In the genomic region with DNA sequence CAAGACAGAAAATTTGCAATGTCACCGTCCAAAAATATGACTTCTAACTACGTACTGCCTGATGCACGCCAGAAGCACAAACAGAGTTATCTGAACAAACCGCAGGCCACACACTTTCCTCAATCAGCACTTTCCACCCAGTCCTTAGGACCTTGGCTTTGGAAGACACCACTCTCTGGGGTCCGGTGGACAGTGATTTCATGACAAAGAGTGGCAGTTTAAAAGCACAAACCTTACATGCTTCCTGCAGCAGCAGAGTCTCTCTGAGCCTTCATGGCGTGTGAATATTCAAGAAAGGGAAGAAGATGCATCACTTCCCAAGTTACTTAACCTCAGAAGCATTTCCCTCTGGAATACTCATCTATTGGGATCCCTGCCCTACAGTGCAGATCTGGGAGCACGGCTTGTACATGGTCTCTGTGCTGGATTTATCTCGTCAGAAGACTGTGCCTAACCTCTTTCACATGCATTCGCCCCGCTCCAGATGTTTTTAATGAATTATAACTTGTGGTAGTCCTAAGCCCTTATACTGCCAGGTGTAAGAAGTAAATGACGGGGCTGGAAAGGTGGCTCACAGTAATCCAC, we compare ENCODE assay signal across 27 mouse cellular contexts. TPM values are rescaled to one million over a fixed set of nuclear protein-coding genes. Genes with fewer than 3 reads are reported as not detected.
A peak's percentile ranks its signal among the peaks of the same experiment; 100 is the strongest.
DNase-seq lines count a peak whose midpoint lies in the region; ATAC-seq and TF ChIP-seq lines count a peak whose summit lies in the region.
"Had no signal": no experiment of that assay in that cellular context is flagged by ENCODE, and none has a peak within 500 bp of the region (broad histone marks: within the 10 kb centered on the region; RNA-seq: fewer than 3 reads in every experiment).

No protein-coding gene starts in this region.

- intact Hi-C loops in heart, postnatal 14 days (cut with DNase I) = no loop called here
- intact Hi-C loops in left cerebral cortex, postnatal 10 days (cut with DNase I) = no loop called here

- no peaks in the 10 kb centered on the region for H3K9me3 ChIP-seq in lung, postnatal 0 days (ENCODE audit: low read length)
- no peaks in the 10 kb centered on the region for H3K9me3 ChIP-seq in forebrain, embryonic 15.5 days
- H3K9me3 ChIP-seq: embryonic facial prominence, embryonic 13.5 days; forebrain, embryonic 13.5 days; heart, embryonic 15.5 days; hindbrain, embryonic 13.5 days; limb, embryonic 13.5 days; midbrain, embryonic 12.5 days had no signal

- H3K4me2 ChIP-seq in lung, postnatal 0 days (replicated peaks; ENCODE audit: low read depth, low read length) = no peak overlapping the region
- no peak overlapping the region for H3K4me2 ChIP-seq in forebrain, embryonic 15.5 days (replicated peaks)
- H3K4me2 ChIP-seq: embryonic facial prominence, embryonic 13.5 days; forebrain, embryonic 13.5 days; heart, embryonic 15.5 days; hindbrain, embryonic 13.5 days; limb, embryonic 13.5 days; lung, embryonic 14.5 days; midbrain, embryonic 12.5 days had no signal

- TF ChIP-seq EP300 in lung, postnatal 0 days (IDR thresholded peaks at IDR 0.05) = no peak

- H3K36me3 ChIP-seq in lung, postnatal 0 days (ENCODE audit: insufficient read depth, low read length) = no peaks in the 10 kb centered on the region
- no peaks in the 10 kb centered on the region for H3K36me3 ChIP-seq in forebrain, embryonic 15.5 days
- H3K36me3 ChIP-seq: embryonic facial prominence, embryonic 13.5 days; heart, embryonic 15.5 days; hindbrain, embryonic 13.5 days; limb, embryonic 13.5 days; midbrain, embryonic 12.5 days had no signal

- WGBS in lung, postnatal 0 days = 65% methylated on average over 11 of the region's 11 CpGs
- 91% methylated on average over 11 of the region's 11 CpGs for WGBS in forebrain, embryonic 15.5 days

- no peak overlapping the region for H3K4me3 ChIP-seq in lung, postnatal 0 days (ENCODE audit: low read depth, low read length)
- no peak overlapping the region for H3K4me3 ChIP-seq in forebrain, embryonic 15.5 days
- H3K4me3 ChIP-seq: embryonic facial prominence, embryonic 13.5 days; forebrain, embryonic 13.5 days; heart, embryonic 15.5 days; hindbrain, embryonic 13.5 days; limb, embryonic 13.5 days; midbrain, embryonic 12.5 days had no signal

- no peak overlapping the region for H3K9ac ChIP-seq in lung, postnatal 0 days (replicated peaks; ENCODE audit: low read depth)
- no peak overlapping the region for H3K9ac ChIP-seq in forebrain, embryonic 15.5 days (replicated peaks)
- H3K9ac ChIP-seq: embryonic facial prominence, embryonic 13.5 days; forebrain, embryonic 13.5 days; heart, embryonic 15.5 days; hindbrain, embryonic 13.5 days; limb, embryonic 13.5 days; liver, embryonic 14.5 days; lung, embryonic 14.5 days; midbrain, embryonic 12.5 days had no signal

- peak; percentile 68 for DNase-seq in heart, adult 8-10 months (ENCODE audit: low spot score)
- no peak for DNase-seq in heart, postnatal 4 days
- DNase-seq in lung, postnatal 0 days (ENCODE audit: low spot score) = no peak
- DNase-seq in lung, postnatal 4 days = no peak
- DNase-seq in heart, postnatal 14 days = peak; percentile 13 to 31
- no peak for DNase-seq in left cerebral cortex, postnatal 10 days (ENCODE audit: extremely low spot score in 1 of 2, low spot score in 2 of 2)
- DNase-seq: adrenal gland, adult 2 months; cerebellum, adult 2 months; cerebellum, postnatal 25 days; embryo, embryonic 11 days; gastrocnemius, postnatal 25 days; kidney, adult 2 months; kidney, postnatal 10 days; lung, embryonic 14.5 days; right cerebral cortex, postnatal 14 days; spleen, adult 18-20 months had no signal

- no peak for ATAC-seq in lung, postnatal 0 days
- ATAC-seq in forebrain, embryonic 15.5 days (replicated peaks) = no peak
- ATAC-seq: forebrain, embryonic 13.5 days had no signal

- peaks cover 4% of the 10 kb centered on the region; the same call in 1 of the 2 replicates for H3K4me1 ChIP-seq in lung, postnatal 0 days (ENCODE audit: insufficient read depth, low read depth, low read length)
- H3K4me1 ChIP-seq in forebrain, embryonic 15.5 days = no peaks in the 10 kb centered on the region
- H3K4me1 ChIP-seq: forebrain, embryonic 13.5 days; hindbrain, embryonic 13.5 days; midbrain, embryonic 12.5 days had no signal

- H3K27ac ChIP-seq in lung, postnatal 0 days (ENCODE audit: low read length) = 0 out of 2 replicates have a peak overlapping the region, but pooled peaks have one; percentile 27
- no peak overlapping the region for H3K27ac ChIP-seq in forebrain, embryonic 15.5 days (replicated peaks)
- H3K27ac ChIP-seq: embryonic facial prominence, embryonic 13.5 days; forebrain, embryonic 13.5 days; heart, embryonic 15.5 days; hindbrain, embryonic 13.5 days; limb, embryonic 13.5 days; liver, embryonic 14.5 days; midbrain, embryonic 12.5 days had no signal

- H3K27me3 ChIP-seq in lung, postnatal 0 days (replicated peaks; ENCODE audit: insufficient read depth, low read length) = no peaks in the 10 kb centered on the region
- no peaks in the 10 kb centered on the region for H3K27me3 ChIP-seq in forebrain, embryonic 15.5 days
- H3K27me3 ChIP-seq: embryonic facial prominence, embryonic 13.5 days; forebrain, embryonic 13.5 days; heart, embryonic 15.5 days; hindbrain, embryonic 13.5 days; limb, embryonic 13.5 days; midbrain, embryonic 12.5 days had no signal

- no peak for TF ChIP-seq CTCF in lung, postnatal 0 days (IDR thresholded peaks at IDR 0.05)

RNA-seq across cellular contexts. Expression of gene Stard13, which starts 49.9 kb away (rescaled TPM):
- 10 to 100 TPM; 24.3 to 29.4 (median 27.4) TPM for total RNA-seq in heart, adult 8-10 months (2022)
- 10 to 100 TPM; 20.1 to 20.8 TPM for total RNA-seq in heart, postnatal 4 days (2021)
- polyA plus RNA-seq in lung, postnatal 0 days (2015; fragmentation: Nextera tagmentation; extraction: Ambion mirVana) = 19.1 and 20.8 TPM in 2 replicates
- total RNA-seq in heart, postnatal 14 days (2021) = 10 to 100 TPM; 23.0 to 23.3 TPM
- polyA plus RNA-seq in forebrain, embryonic 15.5 days (2015; fragmentation: Nextera tagmentation; extraction: Ambion mirVana) = 2.9 and 4.0 TPM in 2 replicates
- 10 to 100 TPM in 1 of 2 experiments, 1 to 10 TPM in 1; 9.8 to 10.7 TPM for total RNA-seq in left cerebral cortex, postnatal 10 days (2021)
- total RNA-seq: MEL; monocyte, adult 5-6 weeks; neutrophil, adult 5-6 weeks had no signal

Comparison
In these comparisons a context has a peak if more than half of its experiments do, and no peak if none do; other contexts are left out.
1. DNase-seq: peak in heart, adult 8-10 months (single experiment) and heart, postnatal 14 days (2 of 2); none in heart, postnatal 4 days (single experiment), lung, postnatal 0 days (single experiment), lung, postnatal 4 days (0 of 2) and left cerebral cortex, postnatal 10 days (0 of 2).